Mouse (Mus musculus): ENCODE data around the gene Erc2. TPM values are rescaled to one million over a fixed set of nuclear protein-coding genes. Genes with fewer than 3 reads are reported as not detected.

The Erc2 gene
- polyA plus RNA-seq, 1 experiment from 2014 or later = 9.2 TPM

GRCm38 (mm10) chr14:27821801-27822200, 199.6 kb downstream of the Erc2 start:
- no peak overlapping the region for H3K4me2 ChIP-seq (replicated peaks)
- no peaks in the 10 kb centered on the region for H3K9me3 ChIP-seq
- no peak overlapping the region for H3K4me3 ChIP-seq
- H3K4me1 ChIP-seq = no peaks in the 10 kb centered on the region
- no peaks in the 10 kb centered on the region for H3K36me3 ChIP-seq
- ATAC-seq (ENCODE audit: low FRiP score, low read depth) = no peak
- H3K27me3 ChIP-seq = no peaks in the 10 kb centered on the region
- no peak overlapping the region for H3K9ac ChIP-seq
- H3K27ac ChIP-seq = no peak overlapping the region

DNA sequence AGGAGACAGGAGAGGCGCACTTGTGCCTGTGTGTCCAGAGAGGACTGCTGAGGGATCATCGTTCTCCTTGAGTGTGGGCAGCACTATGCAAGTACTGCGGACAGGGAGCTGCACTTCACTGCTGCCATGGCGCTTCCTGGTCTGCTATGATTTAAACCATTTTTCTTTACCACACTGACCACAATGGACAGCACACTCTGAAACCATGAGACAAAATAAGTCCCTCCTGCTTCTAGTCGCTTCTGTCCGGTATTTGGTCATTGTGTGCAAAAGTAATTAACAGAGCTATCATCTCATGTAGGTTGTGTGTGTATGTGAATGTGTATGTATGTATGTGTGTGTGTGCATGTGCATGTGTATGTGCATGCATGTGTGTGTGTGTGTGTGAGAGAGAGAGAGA, 200.3 kb downstream of the Erc2 start:
- Histone ChIP-seq H3K9ac (no peak overlapping the region), H3K27me3 (no peaks in the 10 kb centered on the region), H3K9me3 (no peaks in the 10 kb centered on the region), H3K4me3 (no peak overlapping the region), H3K4me1 (no peaks in the 10 kb centered on the region), H3K27ac (no peak overlapping the region), H3K36me3 (no peaks in the 10 kb centered on the region), H3K4me2 (replicated peaks) (no peak overlapping the region)
- no peak for ATAC-seq (ENCODE audit: low FRiP score, low read depth)
- 96% methylated on average over 6 of the region's 6 CpGs for WGBS

GRCm38 (mm10) chr14:27823048-27823447, 200.8 kb downstream of the Erc2 start:
- no peaks in the 10 kb centered on the region for H3K27me3 ChIP-seq
- 52% methylated on average over 3 of the region's 3 CpGs for WGBS
- H3K4me2 ChIP-seq (replicated peaks) = no peak overlapping the region
- H3K36me3 ChIP-seq = no peaks in the 10 kb centered on the region
- H3K9me3 ChIP-seq = no peaks in the 10 kb centered on the region
- H3K27ac ChIP-seq = no peak overlapping the region
- no peaks in the 10 kb centered on the region for H3K4me1 ChIP-seq
- no peak overlapping the region for H3K9ac ChIP-seq
- H3K4me3 ChIP-seq = no peak overlapping the region
- ATAC-seq (ENCODE audit: low FRiP score, low read depth) = no peak

DNA sequence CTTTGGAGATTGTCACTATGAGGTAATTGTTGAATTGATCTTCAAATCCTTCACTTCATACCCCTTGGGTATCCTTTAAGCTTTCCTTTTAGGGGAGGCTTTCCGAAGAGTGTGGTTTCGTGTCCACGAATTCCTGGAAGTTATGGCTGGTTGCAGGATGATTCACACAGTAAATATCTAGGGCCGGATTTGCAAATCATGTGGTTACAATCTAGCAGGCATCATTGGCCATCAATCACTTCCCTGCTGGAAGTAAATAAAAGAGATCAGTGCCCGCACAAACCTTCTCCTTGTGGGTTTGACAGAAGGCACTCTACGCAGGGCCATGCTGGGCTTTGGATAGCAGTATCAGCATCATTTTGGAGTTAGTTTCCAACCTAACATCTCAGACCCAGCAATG, 201.7 kb downstream of the Erc2 start:
- WGBS = 75% methylated on average over 6 of the region's 6 CpGs
- no peaks in the 10 kb centered on the region for H3K36me3 ChIP-seq
- no peak overlapping the region for H3K27ac ChIP-seq
- no peaks in the 10 kb centered on the region for H3K9me3 ChIP-seq
- no peak overlapping the region for H3K4me2 ChIP-seq (replicated peaks)
- H3K9ac ChIP-seq = no peak overlapping the region
- no peak for ATAC-seq (ENCODE audit: low FRiP score, low read depth)
- no peak overlapping the region for H3K4me3 ChIP-seq
- no peaks in the 10 kb centered on the region for H3K27me3 ChIP-seq
- no peaks in the 10 kb centered on the region for H3K4me1 ChIP-seq

DNA sequence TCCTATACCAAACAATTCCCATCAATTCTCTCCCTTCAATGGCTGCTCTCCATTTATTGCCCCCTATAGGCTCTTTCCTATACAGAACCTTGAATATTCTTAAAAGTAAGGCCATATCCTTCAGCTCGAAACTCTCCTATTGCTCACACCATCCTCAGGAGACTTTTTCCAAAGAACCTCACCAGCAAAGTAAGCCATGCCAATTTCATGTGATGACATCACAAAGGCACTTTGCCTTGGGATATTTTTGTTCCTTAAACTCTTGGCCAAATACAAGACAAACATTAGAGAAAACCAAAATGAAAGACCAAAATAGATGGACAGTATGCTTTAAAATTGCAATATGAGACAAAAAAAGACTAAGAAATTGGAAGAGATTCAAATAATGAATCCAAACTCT, 204.6 kb downstream of the Erc2 start:
- Histone ChIP-seq H3K27ac (no peak overlapping the region), H3K4me3 (no peak overlapping the region), H3K9ac (no peak overlapping the region), H3K9me3 (no peaks in the 10 kb centered on the region), H3K36me3 (no peaks in the 10 kb centered on the region), H3K4me2 (replicated peaks) (no peak overlapping the region), H3K27me3 (no peaks in the 10 kb centered on the region), H3K4me1 (no peaks in the 10 kb centered on the region)
- no peak for ATAC-seq (ENCODE audit: low FRiP score, low read depth)
- WGBS = 68% methylated on average over 1 of the region's 1 CpGs

DNA sequence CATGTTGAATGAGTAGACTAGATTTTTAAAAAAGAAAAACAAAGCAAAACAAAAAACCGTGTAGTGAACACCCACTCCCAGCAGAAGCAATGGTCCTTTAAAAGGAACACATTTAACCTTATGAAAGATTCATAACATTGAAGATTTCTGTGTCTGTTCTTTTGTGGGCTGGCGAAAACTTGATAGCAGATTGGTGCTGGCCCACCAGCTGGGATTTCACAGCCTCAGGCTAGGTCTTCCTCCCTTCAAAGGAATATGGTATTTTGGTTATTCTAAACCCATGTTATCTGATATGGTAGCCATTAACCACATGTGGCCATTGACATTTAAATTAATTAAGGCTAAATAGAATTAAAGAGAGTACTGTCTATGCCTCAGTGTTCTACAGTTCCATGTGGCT, 205.9 kb downstream of the Erc2 start:
- Histone ChIP-seq H3K4me1 (no peaks in the 10 kb centered on the region), H3K4me3 (no peak overlapping the region), H3K4me2 (replicated peaks) (no peak overlapping the region), H3K27me3 (no peaks in the 10 kb centered on the region), H3K9ac (no peak overlapping the region), H3K27ac (no peak overlapping the region), H3K36me3 (no peaks in the 10 kb centered on the region), H3K9me3 (no peaks in the 10 kb centered on the region)
- WGBS = 71% methylated on average over 2 of the region's 2 CpGs
- ATAC-seq (ENCODE audit: low FRiP score, low read depth) = no peak

- no peak for ATAC-seq (ENCODE audit: low FRiP score, low read depth)
- no peak overlapping the region for H3K9ac ChIP-seq
- no peaks in the 10 kb centered on the region for H3K4me1 ChIP-seq
- no peaks in the 10 kb centered on the region for H3K9me3 ChIP-seq
- H3K4me3 ChIP-seq = no peak overlapping the region
- WGBS = 84% methylated on average over 4 of the region's 4 CpGs
- H3K4me2 ChIP-seq (replicated peaks) = no peak overlapping the region
- H3K36me3 ChIP-seq = no peaks in the 10 kb centered on the region
- H3K27me3 ChIP-seq = no peaks in the 10 kb centered on the region
- no peak overlapping the region for H3K27ac ChIP-seq
These were observed 210.0 kb downstream of the Erc2 start for GRCm38 (mm10) chr14:27832196-27832595.

DNA sequence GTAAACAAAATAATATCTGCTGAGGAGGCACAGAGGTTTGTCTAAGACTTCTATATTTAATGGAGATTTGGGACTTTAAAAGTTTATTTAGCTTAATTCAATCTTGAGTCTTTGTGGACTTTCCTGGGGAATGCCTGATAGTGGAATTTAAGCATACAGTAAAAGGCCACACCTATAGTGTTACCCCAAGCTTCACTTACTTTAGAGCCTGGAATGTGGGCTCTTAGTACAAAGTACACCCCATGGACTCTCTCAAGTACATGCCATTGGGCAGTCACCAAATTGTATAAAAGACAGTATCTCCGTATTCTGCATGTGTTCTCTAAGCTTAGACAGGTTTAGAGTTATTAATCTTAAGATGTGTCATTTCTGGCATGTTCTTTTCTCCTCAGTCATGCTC, 213.1 kb downstream of the Erc2 start:
- no peak overlapping the region for H3K4me2 ChIP-seq (replicated peaks)
- H3K27ac ChIP-seq = no peak overlapping the region
- no peaks in the 10 kb centered on the region for H3K9me3 ChIP-seq
- no peaks in the 10 kb centered on the region for H3K27me3 ChIP-seq
- H3K4me1 ChIP-seq = no peaks in the 10 kb centered on the region
- H3K4me3 ChIP-seq = no peak overlapping the region
- no peak for ATAC-seq (ENCODE audit: low FRiP score, low read depth)
- WGBS = 73% methylated on average over 1 of the region's 1 CpGs
- no peak overlapping the region for H3K9ac ChIP-seq
- no peaks in the 10 kb centered on the region for H3K36me3 ChIP-seq

DNA sequence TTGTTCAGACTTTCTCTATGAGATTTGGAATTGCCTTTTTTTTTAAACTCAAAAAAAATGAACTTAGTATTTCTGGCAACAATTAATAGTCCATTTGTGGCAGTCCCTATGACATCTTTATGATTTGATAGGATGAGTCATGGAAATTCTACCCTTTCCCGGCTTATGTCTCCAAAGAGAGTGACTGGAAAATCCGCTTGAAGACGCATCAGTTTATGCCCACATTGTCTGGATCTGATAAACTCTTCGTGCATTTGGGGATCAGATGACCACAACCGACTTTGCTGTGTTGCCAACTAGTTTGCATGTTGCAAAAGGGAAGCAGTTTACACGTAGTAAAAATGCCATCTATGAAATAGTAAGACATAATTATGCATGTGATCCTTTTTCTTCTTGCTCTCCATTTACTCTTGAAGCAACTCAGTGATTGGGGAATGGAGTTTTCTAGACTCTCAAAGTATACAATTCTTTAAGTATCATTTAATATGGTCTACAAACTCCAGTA, 215.4 kb downstream of the Erc2 start:
- no peaks in the 10 kb centered on the region for H3K27me3 ChIP-seq
- H3K27ac ChIP-seq = no peak overlapping the region
- ATAC-seq (ENCODE audit: low FRiP score, low read depth) = no peak
- H3K4me2 ChIP-seq (replicated peaks) = no peak overlapping the region
- H3K9me3 ChIP-seq = no peaks in the 10 kb centered on the region
- H3K9ac ChIP-seq = no peak overlapping the region
- no peak overlapping the region for H3K4me3 ChIP-seq
- H3K4me1 ChIP-seq = no peaks in the 10 kb centered on the region
- H3K36me3 ChIP-seq = no peaks in the 10 kb centered on the region
- 69% methylated on average over 6 of the region's 6 CpGs for WGBS

DNA sequence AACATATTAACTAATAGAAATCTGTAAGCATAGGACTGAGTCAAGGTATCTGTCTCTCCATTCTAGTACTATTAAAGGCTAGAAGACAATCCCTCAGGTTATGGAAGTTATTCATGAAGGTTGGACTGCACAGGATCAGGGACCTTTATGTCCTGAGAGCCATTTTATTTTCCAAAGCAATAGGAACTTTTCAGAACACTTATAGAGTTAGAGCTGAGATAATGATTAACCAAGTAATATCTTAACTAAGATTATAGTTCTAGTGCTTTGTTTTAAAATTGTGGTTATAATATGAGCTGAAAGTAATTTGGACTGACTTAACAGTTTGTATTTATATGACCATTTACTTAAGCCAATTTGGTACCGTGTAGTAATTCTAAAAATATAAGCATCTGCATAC, 217.9 kb downstream of the Erc2 start:
- 89% methylated on average over 1 of the region's 1 CpGs for WGBS
- H3K9ac ChIP-seq = no peak overlapping the region
- no peak overlapping the region for H3K4me2 ChIP-seq (replicated peaks)
- H3K9me3 ChIP-seq = no peaks in the 10 kb centered on the region
- H3K27me3 ChIP-seq = no peaks in the 10 kb centered on the region
- H3K27ac ChIP-seq = no peak overlapping the region
- H3K4me1 ChIP-seq = no peaks in the 10 kb centered on the region
- no peaks in the 10 kb centered on the region for H3K36me3 ChIP-seq
- ATAC-seq (ENCODE audit: low FRiP score, low read depth) = no peak
- no peak overlapping the region for H3K4me3 ChIP-seq

DNA sequence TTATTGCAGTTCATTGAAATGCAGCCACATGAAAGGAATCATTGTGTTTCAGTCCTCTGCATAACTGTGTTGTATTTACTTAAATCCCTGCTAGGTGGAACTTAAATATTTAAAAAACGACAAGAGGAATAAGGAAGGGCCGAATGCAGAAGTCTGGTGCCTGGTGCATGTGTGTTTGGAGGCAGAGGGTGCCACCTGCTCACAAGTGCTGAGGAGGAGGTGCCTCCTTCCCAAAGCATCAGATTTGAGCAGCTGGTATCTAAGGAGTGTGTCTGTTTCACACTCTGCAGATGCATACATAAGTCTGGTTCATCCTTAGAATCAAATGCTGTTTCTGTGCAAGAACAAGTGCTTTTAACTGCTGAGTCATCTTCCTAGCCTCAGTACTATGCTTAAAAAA, 224.6 kb downstream of the Erc2 start:
- H3K9me3 ChIP-seq = no peaks in the 10 kb centered on the region
- H3K27me3 ChIP-seq = no peaks in the 10 kb centered on the region
- no peaks in the 10 kb centered on the region for H3K36me3 ChIP-seq
- H3K27ac ChIP-seq = no peak overlapping the region
- H3K9ac ChIP-seq = no peak overlapping the region
- 0 out of 2 replicates have a peak, but pooled peaks cover 2% of the 10 kb centered on the region for H3K4me1 ChIP-seq
- no peak for ATAC-seq (ENCODE audit: low FRiP score, low read depth)
- H3K4me3 ChIP-seq = no peak overlapping the region
- no peak overlapping the region for H3K4me2 ChIP-seq (replicated peaks)
- 57% methylated on average over 2 of the region's 2 CpGs for WGBS

DNA sequence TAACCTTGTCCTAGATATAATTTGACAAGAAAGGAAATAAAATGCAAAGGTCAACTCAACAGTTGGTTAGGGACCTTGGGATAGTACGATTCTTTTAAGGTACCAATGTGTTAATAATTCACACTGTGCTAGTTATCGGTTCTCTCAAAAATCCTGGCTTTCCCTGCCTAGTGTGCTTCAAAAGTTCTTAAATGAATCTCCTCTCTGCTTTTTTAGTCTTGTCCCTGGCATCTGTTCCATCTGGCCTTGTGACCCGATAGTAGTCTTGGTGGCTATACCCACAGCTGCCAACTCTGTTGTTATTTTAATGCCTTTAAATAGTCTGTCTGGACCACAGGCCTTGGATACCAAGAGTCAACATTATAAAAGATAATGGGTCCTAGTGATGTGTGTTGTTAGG, 225.1 kb downstream of the Erc2 start:
- Histone ChIP-seq H3K27ac (no peak overlapping the region), H3K27me3 (no peaks in the 10 kb centered on the region), H3K9me3 (no peaks in the 10 kb centered on the region), H3K4me3 (no peak overlapping the region), H3K4me2 (replicated peaks) (no peak overlapping the region), H3K4me1 (0 out of 2 replicates have a peak, but pooled peaks cover 2% of the 10 kb centered on the region), H3K36me3 (no peaks in the 10 kb centered on the region), H3K9ac (no peak overlapping the region)
- no peak for ATAC-seq (ENCODE audit: low FRiP score, low read depth)
- WGBS = 82% methylated on average over 3 of the region's 3 CpGs

- Histone ChIP-seq H3K36me3 (no peaks in the 10 kb centered on the region), H3K4me2 (replicated peaks) (no peak overlapping the region), H3K9ac (no peak overlapping the region), H3K4me1 (peaks cover 7% of the 10 kb centered on the region; the same call in 1 of the 2 replicates), H3K4me3 (no peak overlapping the region), H3K27me3 (no peaks in the 10 kb centered on the region), H3K27ac (no peak overlapping the region), H3K9me3 (no peaks in the 10 kb centered on the region)
- WGBS = 73% methylated on average over 2 of the region's 2 CpGs
- no peak for ATAC-seq (ENCODE audit: low FRiP score, low read depth)
These were observed 229.0 kb downstream of the Erc2 start for GRCm38 (mm10) chr14:27851231-27851630.

All from limb, embryonic 13.5 days (tissue).